Mouse (Mus musculus) myocyte (in vitro differentiated cells): ENCODE results near the gene Nod1. TPM values are rescaled to one million over a fixed set of nuclear protein-coding genes. Genes with fewer than 3 reads are reported as not detected.

Experiments used
- H3K27me3 ChIP-seq: one replicate; pipeline ENCODE4 v1.6.1; 2011; ENCODE audit not compliant: control insufficient read depth, insufficient read depth, insufficient read length
- H3K36me3 ChIP-seq: one replicate; pipeline ENCODE4 v1.6.1; 2011; ENCODE audit not compliant: control insufficient read depth, insufficient read depth
- H3K4me2 ChIP-seq: one replicate; pipeline ENCODE4 v1.6.1; 2011; ENCODE audit warnings: low read depth, control low read depth
- H3K4me3 ChIP-seq: one replicate; pipeline ENCODE4 v1.5.1; 2011; ENCODE audit warnings: mild to moderate bottlenecking, control low read depth, moderate library complexity
- H3K79me2 ChIP-seq: one replicate; pipeline ENCODE4 v1.6.1; 2011; ENCODE audit not compliant: control insufficient read depth, insufficient read depth
- H3ac ChIP-seq: one replicate; pipeline ENCODE4 v1.6.1; 2011; ENCODE audit not compliant: control insufficient read depth, insufficient read length
- CEBPB ChIP-seq: IDR thresholded peaks from 2 replicates; pipeline ENCODE4 v1.6.1; 2011; ENCODE audit warnings: mild to moderate bottlenecking, moderate library complexity; ENCODE audit not compliant: poor library complexity, insufficient read depth, severe bottlenecking
- E2F4 ChIP-seq: IDR thresholded peaks from one replicate; pipeline ENCODE4 v1.6.1; 2011; ENCODE audit warnings: mild to moderate bottlenecking, control low read depth, moderate library complexity; ENCODE audit not compliant: insufficient read depth
- MAX ChIP-seq: IDR thresholded peaks from one replicate; pipeline ENCODE4 v1.6.1; 2011; ENCODE audit warnings: low read depth, mild to moderate bottlenecking, control low read depth
- MYOD1 ChIP-seq, 3 experiments: IDR thresholded peaks; one replicate each; pipeline ENCODE4 v1.6.1; 2011; ENCODE audit warnings: control low read depth in 2 of 3, low read depth in 2 of 3, mild to moderate bottlenecking in 2 of 3, moderate library complexity in 1 of 3; ENCODE audit not compliant: insufficient read length in 2 of 3, control insufficient read depth in 1 of 3
- MYOG ChIP-seq, 3 experiments: IDR thresholded peaks; one replicate each; pipeline ENCODE4 v1.6.1; 2011; ENCODE audit warnings: control low read depth in 2 of 3, low read depth in 2 of 3, mild to moderate bottlenecking in 2 of 3; ENCODE audit not compliant: insufficient read length in 2 of 3, control insufficient read depth in 1 of 3, insufficient read depth in 1 of 3
- POLR2A ChIP-seq: IDR thresholded peaks from one replicate; pipeline ENCODE4 v1.6.1; 2011; ENCODE audit warnings: low read depth, mild to moderate bottlenecking, control low read depth, moderate library complexity; ENCODE audit not compliant: insufficient read length
- POLR2AphosphoS2 ChIP-seq: IDR thresholded peaks from one replicate; pipeline ENCODE4 v1.6.1; 2011; ENCODE audit warnings: low read depth, control low read depth; ENCODE audit not compliant: insufficient read length
- REST ChIP-seq: IDR thresholded peaks from one replicate; pipeline ENCODE4 v1.6.1; 2011; ENCODE audit warnings: mild to moderate bottlenecking, control low read depth, moderate library complexity; ENCODE audit not compliant: insufficient read depth, insufficient read length
- SRF ChIP-seq: IDR thresholded peaks from one replicate; pipeline ENCODE4 v1.6.1; 2011; ENCODE audit warnings: low read depth; ENCODE audit not compliant: control insufficient read depth, insufficient read length
- TCF12 ChIP-seq: IDR thresholded peaks from one replicate; pipeline ENCODE4 v1.6.1; 2011; ENCODE audit warnings: mild to moderate bottlenecking, control low read depth; ENCODE audit not compliant: poor library complexity, insufficient read depth, severe bottlenecking
- TCF3 ChIP-seq: IDR thresholded peaks from one replicate; pipeline ENCODE4 v1.6.1; 2011; ENCODE audit warnings: low read depth, control low read depth; ENCODE audit not compliant: insufficient read length
- USF1 ChIP-seq: IDR thresholded peaks from one replicate; pipeline ENCODE4 v1.6.1; 2011; ENCODE audit warnings: low read depth, mild to moderate bottlenecking, control low read depth, moderate library complexity
- polyA plus RNA-seq: library from polyadenylated mRNA; unstranded; fragments of >200 nt; fragmentation: generic; extraction: Trizol; gene quantifications from one replicate; pipeline ENCODE4 v1.2.1, GENCODE M21; 2012; ENCODE audit warnings: missing spikeins

Gene Nod1
- polyA plus RNA-seq, 1 experiment = 1.5 TPM

- Histone ChIP-seq H3K4me2 (no peak overlapping the region), H3ac (no peak overlapping the region), H3K27me3 (no peaks in the 10 kb centered on the region), H3K36me3 (no peaks in the 10 kb centered on the region), H3K79me2 (no peaks in the 10 kb centered on the region), H3K4me3 (no peak overlapping the region)
- TF ChIP-seq MYOG (IDR thresholded peaks at IDR 0.05; ENCODE audit: control insufficient read depth in 1 of 3, insufficient read depth in 1 of 3, insufficient read length in 2 of 3, low read depth in 2 of 3) = no peak
- no peak for TF ChIP-seq E2F4
- no peak for TF ChIP-seq REST
- no peak for TF ChIP-seq POLR2A
- no peak for TF ChIP-seq POLR2AphosphoS2
Observed at GRCm38 (mm10) chr6:55008401-55008800, 36.0 kb upstream of the Nod1 start.

- H3K27me3 ChIP-seq = no peaks in the 10 kb centered on the region
- H3K79me2 ChIP-seq = no peaks in the 10 kb centered on the region
- TF ChIP-seq POLR2AphosphoS2 = no peak
- TF ChIP-seq USF1 = no peak
- no peak for TF ChIP-seq POLR2A
- no peak for TF ChIP-seq MAX
- no peak for TF ChIP-seq E2F4
- no peak for TF ChIP-seq SRF
- H3ac ChIP-seq = no peak overlapping the region
- H3K4me3 ChIP-seq = no peak overlapping the region
- no peaks in the 10 kb centered on the region for H3K36me3 ChIP-seq
- no peak overlapping the region for H3K4me2 ChIP-seq
Observed at GRCm38 (mm10) chr6:55003559-55003958, 31.1 kb upstream of the Nod1 start.

- H3K36me3 ChIP-seq = no peaks in the 10 kb centered on the region
- H3K27me3 ChIP-seq = no peaks in the 10 kb centered on the region
- no peaks in the 10 kb centered on the region for H3K79me2 ChIP-seq
- no peak overlapping the region for H3ac ChIP-seq
- TF ChIP-seq SRF (no peak), REST (no peak), MYOD1 (IDR thresholded peaks at IDR 0.05; ENCODE audit: control insufficient read depth in 1 of 3, insufficient read length in 2 of 3, low read depth in 2 of 3) (no peak), MAX (no peak), TCF12 (no peak), TCF3 (no peak), E2F4 (no peak), USF1 (no peak), MYOG (IDR thresholded peaks at IDR 0.05; ENCODE audit: control insufficient read depth in 1 of 3, insufficient read depth in 1 of 3, insufficient read length in 2 of 3, low read depth in 2 of 3) (no peak), POLR2AphosphoS2 (no peak), POLR2A (no peak), CEBPB (no peak)
- no peak overlapping the region for H3K4me3 ChIP-seq
- no peak overlapping the region for H3K4me2 ChIP-seq
Observed at GRCm38 (mm10) chr6:55002438-55002837, 30.0 kb upstream of the Nod1 start.

GRCm38 (mm10) chr6:55001320-55001719 is 28.9 kb upstream of the Nod1 start:
- H3K27me3 ChIP-seq = no peaks in the 10 kb centered on the region
- H3K36me3 ChIP-seq = no peaks in the 10 kb centered on the region
- H3K79me2 ChIP-seq = no peaks in the 10 kb centered on the region
- H3K4me2 ChIP-seq = no peak overlapping the region
- H3ac ChIP-seq = no peak overlapping the region
- H3K4me3 ChIP-seq = no peak overlapping the region
- TF ChIP-seq MYOD1 (IDR thresholded peaks at IDR 0.05; ENCODE audit: control insufficient read depth in 1 of 3, insufficient read length in 2 of 3, low read depth in 2 of 3) = no peak
- no peak for TF ChIP-seq SRF
- TF ChIP-seq TCF12 = no peak
- no peak for TF ChIP-seq MAX
- no peak for TF ChIP-seq MYOG (IDR thresholded peaks at IDR 0.05; ENCODE audit: control insufficient read depth in 1 of 3, insufficient read depth in 1 of 3, insufficient read length in 2 of 3, low read depth in 2 of 3)
- no peak for TF ChIP-seq POLR2A
- TF ChIP-seq POLR2AphosphoS2 = no peak
- TF ChIP-seq REST = no peak
- no peak for TF ChIP-seq TCF3
- no peak for TF ChIP-seq E2F4
- TF ChIP-seq CEBPB = no peak
- TF ChIP-seq USF1 = no peak

- Histone ChIP-seq H3ac (no peak overlapping the region), H3K27me3 (no peaks in the 10 kb centered on the region), H3K79me2 (no peaks in the 10 kb centered on the region), H3K4me2 (no peak overlapping the region), H3K36me3 (no peaks in the 10 kb centered on the region), H3K4me3 (no peak overlapping the region)
- TF ChIP-seq REST = no peak
- no peak for TF ChIP-seq MYOG (IDR thresholded peaks at IDR 0.05; ENCODE audit: control insufficient read depth in 1 of 3, insufficient read depth in 1 of 3, insufficient read length in 2 of 3, low read depth in 2 of 3)
- no peak for TF ChIP-seq MAX
- TF ChIP-seq MYOD1 (IDR thresholded peaks at IDR 0.05; ENCODE audit: control insufficient read depth in 1 of 3, insufficient read length in 2 of 3, low read depth in 2 of 3) = no peak
- TF ChIP-seq SRF = no peak
- TF ChIP-seq TCF3 = no peak
- TF ChIP-seq USF1 = no peak
- TF ChIP-seq CEBPB = no peak
- TF ChIP-seq TCF12 = no peak
- no peak for TF ChIP-seq POLR2A
Observed at GRCm38 (mm10) chr6:54997726-54998125, 25.3 kb upstream of the Nod1 start.
